Mouse (Mus musculus): ENCODE measurements at regions not wholly inside any gene's neighbourhood (a gene's known extent, or its start where the extent isn't known, plus 50 kb on each side); places are given as distances from the start of the nearest gene placed in this dataset.
"Not testable (repeated sequence)": the region's sequence is repeated elsewhere in the genome, so short reads cannot be mapped to it uniquely, and the experiment has no call there.

GRCm38 (mm10) chr2:72662396-72662795 lies 186.4 kb downstream of the Cdca7 start:
- H3K79me2 ChIP-seq (ENCODE audit: control insufficient read depth, insufficient read depth, low read length, poor library complexity), result no peaks in the 10 kb centered on the region
- peaks cover 4 to 12% of the 10 kb centered on the region in 2 experiments for H3K27me3 ChIP-seq (ENCODE audit: control insufficient read depth in 1 of 2, insufficient read depth in 2 of 2, low read length in 2 of 2)
- no peak for DNase-seq (ENCODE audit: low read depth, low spot score)
- no peaks in the 10 kb centered on the region for H3K4me1 ChIP-seq (ENCODE audit: control insufficient read depth in 1 of 2, insufficient read depth in 2 of 2, low read length in 2 of 2)
- no peak for TF ChIP-seq KAT2A (conservative IDR thresholded peaks at IDR 0.05; ENCODE audit: low read depth, low read length)
- TF ChIP-seq USF2 (IDR thresholded peaks at IDR 0.05; ENCODE audit: borderline replicate concordance in 1 of 2, insufficient read depth in 1 of 2, low read depth in 1 of 2, low read length in 2 of 2), result no peak
- no peak for TF ChIP-seq ZMIZ1 (IDR thresholded peaks at IDR 0.05; ENCODE audit: low read depth, low read length)
- TF ChIP-seq ZC3H11A (IDR thresholded peaks at IDR 0.05; ENCODE audit: low read depth, low read length), result no peak
- no peak for TF ChIP-seq SIN3A (IDR thresholded peaks at IDR 0.05; ENCODE audit: low read length)
- no peak for TF ChIP-seq MYC (IDR thresholded peaks at IDR 0.05; ENCODE audit: low read depth, low read length)
- TF ChIP-seq GATA1 (IDR thresholded peaks at IDR 0.05; ENCODE audit: low read depth, low read length), result no peak
- TF ChIP-seq RCOR1 (IDR thresholded peaks at IDR 0.05; ENCODE audit: low read depth, low read length), result no peak
- TF ChIP-seq ZNF384 (IDR thresholded peaks at IDR 0.05; ENCODE audit: low read depth, low read length), result no peak
- no peak for TF ChIP-seq MAFK (IDR thresholded peaks at IDR 0.05; ENCODE audit: borderline replicate concordance, low read depth, low read length)
- TF ChIP-seq ELF1 (IDR thresholded peaks at IDR 0.05; ENCODE audit: low read depth, low read length), result no peak
- TF ChIP-seq TAL1 (IDR thresholded peaks at IDR 0.05; ENCODE audit: low read length), result no peak
- no peak for TF ChIP-seq MAZ (IDR thresholded peaks at IDR 0.05; ENCODE audit: low read depth, low read length)
- no peak overlapping the region for H3K9ac ChIP-seq (ENCODE audit: control insufficient read depth, low read depth, low read length, poor library complexity, severe bottlenecking)
- H3K9me3 ChIP-seq (replicated peaks; ENCODE audit: insufficient read depth, low read length), result no peaks in the 10 kb centered on the region
- no peak overlapping the region for H3K4me3 ChIP-seq (ENCODE audit: control insufficient read depth in 1 of 2, insufficient read depth in 1 of 2, low read depth in 2 of 2, low read length in 2 of 2)
- H3K27ac ChIP-seq (ENCODE audit: control insufficient read depth, low read depth, low read length), result no peak overlapping the region
- H3K36me3 ChIP-seq (ENCODE audit: control insufficient read depth in 1 of 2, insufficient read depth in 2 of 2, low read length in 2 of 2), result no peaks in the 10 kb centered on the region

GRCm38 (mm10) chr2:72662979-72663780 lies 187.2 kb downstream of the Cdca7 start:
- no peak overlapping the region for H3K27ac ChIP-seq (ENCODE audit: control insufficient read depth, low read depth, low read length)
- H3K4me3 ChIP-seq (ENCODE audit: control insufficient read depth in 1 of 2, insufficient read depth in 1 of 2, low read depth in 2 of 2, low read length in 2 of 2), result no peak overlapping the region
- peaks cover 4 to 12% of the 10 kb centered on the region in 2 experiments for H3K27me3 ChIP-seq (ENCODE audit: control insufficient read depth in 1 of 2, insufficient read depth in 2 of 2, low read length in 2 of 2)
- H3K9ac ChIP-seq (ENCODE audit: control insufficient read depth, low read depth, low read length, poor library complexity, severe bottlenecking), result no peak overlapping the region
- H3K9me3 ChIP-seq (replicated peaks; ENCODE audit: insufficient read depth, low read length), result no peaks in the 10 kb centered on the region
- no peaks in the 10 kb centered on the region for H3K79me2 ChIP-seq (ENCODE audit: control insufficient read depth, insufficient read depth, low read length, poor library complexity)
- DNase-seq (ENCODE audit: low read depth, low spot score), result no peak
- no peaks in the 10 kb centered on the region for H3K36me3 ChIP-seq (ENCODE audit: control insufficient read depth in 1 of 2, insufficient read depth in 2 of 2, low read length in 2 of 2)
- TF ChIP-seq KAT2A (conservative IDR thresholded peaks at IDR 0.05; ENCODE audit: low read depth, low read length), result no peak
- no peak for TF ChIP-seq TCF12 (IDR thresholded peaks at IDR 0.05; ENCODE audit: low read depth, low read length)
- TF ChIP-seq HCFC1 (IDR thresholded peaks at IDR 0.05; ENCODE audit: low read depth, low read length), result no peak
- no peak for TF ChIP-seq POLR2A (IDR thresholded peaks at IDR 0.05; ENCODE audit: control insufficient read depth in 1 of 2, insufficient read depth in 1 of 2, low read depth in 1 of 2, low read length in 2 of 2, poor library complexity in 1 of 2)
- no peak for TF ChIP-seq NRF1 (IDR thresholded peaks at IDR 0.05; ENCODE audit: insufficient read depth, low read depth, low read length, poor library complexity, severe bottlenecking)
- TF ChIP-seq NELFE (IDR thresholded peaks at IDR 0.05; ENCODE audit: low read depth, low read length), result no peak
- no peak for TF ChIP-seq ZKSCAN1 (IDR thresholded peaks at IDR 0.05; ENCODE audit: low read depth, low read length)
- TF ChIP-seq SMC3 (IDR thresholded peaks at IDR 0.05; ENCODE audit: low read depth, low read length), result no peak
- no peak for TF ChIP-seq MAZ (IDR thresholded peaks at IDR 0.05; ENCODE audit: low read depth, low read length)
- TF ChIP-seq MAFK (IDR thresholded peaks at IDR 0.05; ENCODE audit: borderline replicate concordance, low read depth, low read length), result no peak
- TF ChIP-seq E2F4 (IDR thresholded peaks at IDR 0.05; ENCODE audit: borderline replicate concordance, low read depth, low read length), result no peak
- no peak for TF ChIP-seq MXI1 (IDR thresholded peaks at IDR 0.05; ENCODE audit: low read depth, low read length)
- no peak for TF ChIP-seq ZC3H11A (IDR thresholded peaks at IDR 0.05; ENCODE audit: low read depth, low read length)
- TF ChIP-seq MYC (IDR thresholded peaks at IDR 0.05; ENCODE audit: low read depth, low read length), result no peak
- no peak for TF ChIP-seq RCOR1 (IDR thresholded peaks at IDR 0.05; ENCODE audit: low read depth, low read length)
- TF ChIP-seq ZMIZ1 (IDR thresholded peaks at IDR 0.05; ENCODE audit: low read depth, low read length), result no peak
- no peak for TF ChIP-seq TAL1 (IDR thresholded peaks at IDR 0.05; ENCODE audit: low read length)
- no peak for TF ChIP-seq EP300 (IDR thresholded peaks at IDR 0.05; ENCODE audit: low read depth in 1 of 2, low read length in 2 of 2)
- TF ChIP-seq ZNF384 (IDR thresholded peaks at IDR 0.05; ENCODE audit: low read depth, low read length), result no peak
- H3K4me1 ChIP-seq (ENCODE audit: control insufficient read depth in 1 of 2, insufficient read depth in 2 of 2, low read length in 2 of 2), result no peaks in the 10 kb centered on the region

GRCm38 (mm10) chr2:72667396-72667795 lies 191.4 kb downstream of the Cdca7 start:
- not testable (repeated sequence) for DNase-seq (ENCODE audit: low read depth, low spot score); H3K27ac ChIP-seq (ENCODE audit: control insufficient read depth, low read depth, low read length); H3K36me3 ChIP-seq (ENCODE audit: control insufficient read depth in 1 of 2, insufficient read depth in 2 of 2, low read length in 2 of 2); H3K9me3 ChIP-seq (replicated peaks; ENCODE audit: insufficient read depth, low read length); H3K4me1 ChIP-seq (ENCODE audit: control insufficient read depth in 1 of 2, insufficient read depth in 2 of 2, low read length in 2 of 2); H3K79me2 ChIP-seq (ENCODE audit: control insufficient read depth, insufficient read depth, low read length, poor library complexity); H3K9ac ChIP-seq (ENCODE audit: control insufficient read depth, low read depth, low read length, poor library complexity, severe bottlenecking); H3K4me3 ChIP-seq (ENCODE audit: control insufficient read depth in 1 of 2, insufficient read depth in 1 of 2, low read depth in 2 of 2, low read length in 2 of 2)
- H3K27me3 ChIP-seq (ENCODE audit: control insufficient read depth in 1 of 2, insufficient read depth in 2 of 2, low read length in 2 of 2), result peaks cover 5 to 19% of the 10 kb centered on the region in 2 experiments

All from MEL (cell line).